Mouse (Mus musculus) liver, embryonic 13.5 days (tissue): Measurements from ENCODE around the gene Glrb. TPM values are rescaled to one million over a fixed set of nuclear protein-coding genes. Genes with fewer than 3 reads are reported as not detected.

Experiments
- ATAC-seq: fragments of 200-750 bp; cut with Nextera tagmentation; 2 replicates; pipeline ENCODE4 v1.8.0; 2017; ENCODE audit warnings: low read depth, mild to moderate bottlenecking, moderate number of reproducible peaks, moderate library complexity
- DNase-seq: peaks from one replicate; pipeline ENCODE4 v3.0.0; 2022
- H3K27ac ChIP-seq: fragments of 300-500 bp; sonication (generic); 2 replicates; pipeline ENCODE4 v1.5.1; 2015; ENCODE audit warnings: moderate library complexity, mild to moderate bottlenecking, inconsistent platforms
- H3K27me3 ChIP-seq: fragments of 300-500 bp; sonication (generic); 2 replicates; pipeline ENCODE4 v1.6.1; 2015; ENCODE audit warnings: mild to moderate bottlenecking, inconsistent platforms
- H3K36me3 ChIP-seq: fragments of 300-500 bp; sonication (generic); 2 replicates; pipeline ENCODE4 v1.6.1; 2015; ENCODE audit warnings: mild to moderate bottlenecking, inconsistent platforms
- H3K4me1 ChIP-seq: fragments of 300-500 bp; sonication (generic); replicated peaks from 2 replicates; pipeline ENCODE4 v1.6.1; 2015; ENCODE audit warnings: inconsistent platforms
- H3K4me2 ChIP-seq: fragments of 300-500 bp; sonication (generic); 2 replicates; pipeline ENCODE4 v1.6.1; 2015; ENCODE audit warnings: inconsistent platforms, mild to moderate bottlenecking, moderate library complexity
- H3K4me3 ChIP-seq: fragments of 300-500 bp; sonication (generic); replicated peaks from 2 replicates; pipeline ENCODE4 v1.5.1; 2015; ENCODE audit warnings: mild to moderate bottlenecking, inconsistent platforms
- H3K9ac ChIP-seq: fragments of 300-500 bp; sonication (generic); 2 replicates; pipeline ENCODE4 v1.6.1; 2015; ENCODE audit warnings: mild to moderate bottlenecking, inconsistent platforms
- H3K9me3 ChIP-seq: fragments of 300-500 bp; sonication (generic); replicated peaks from 2 replicates; pipeline ENCODE4 v1.6.1; 2016; ENCODE audit warnings: inconsistent platforms
- WGBS: fragments of 180-500 bp; shearing (Covaris S2); methylation state at CpG from one replicate; pipeline ENCODE4 v1.1.7; 2015; ENCODE audit not compliant: insufficient replicate concordance; 5-methylcytosine and 5-hydroxymethylcytosine counted together
- polyA plus RNA-seq: library from polyadenylated mRNA; unstranded; fragments of >200 nt; fragmentation: Nextera tagmentation; extraction: Ambion mirVana; gene quantifications from 2 replicates; pipeline ENCODE4 v1.2.1, GENCODE M21; 2015

Glrb gene
- polyA plus RNA-seq, 1 experiment from 2014 or later: 0.31 TPM

DNA sequence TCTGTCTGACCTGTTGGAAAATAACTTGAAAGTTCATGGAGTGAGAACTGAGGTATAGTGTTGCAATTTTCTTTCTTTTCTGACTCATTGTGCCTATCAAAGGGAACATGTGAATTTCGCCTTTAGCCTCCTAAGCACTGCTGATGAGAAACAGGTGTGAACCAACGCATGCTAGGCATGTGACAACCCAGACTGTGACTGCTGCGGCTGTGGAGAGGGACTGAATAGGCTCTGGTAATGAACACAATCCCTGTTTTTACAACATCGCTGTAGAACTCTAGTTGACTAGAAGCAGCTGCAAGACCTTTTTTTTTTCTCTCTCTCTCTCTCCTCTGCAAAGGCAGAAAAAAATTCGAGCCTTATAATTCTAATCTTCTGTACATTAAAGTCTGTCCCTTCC lies 34.9 kb downstream of the Glrb start:
- ATAC-seq: no peak
- H3K9me3 ChIP-seq: no peaks in the 10 kb centered on the region
- WGBS: 49% methylated on average over 5 of the region's 5 CpGs
- H3K27me3 ChIP-seq: no peaks in the 10 kb centered on the region
- no peak overlapping the region for H3K4me3 ChIP-seq
- H3K4me2 ChIP-seq: no peak overlapping the region
- no peak overlapping the region for H3K9ac ChIP-seq
- H3K27ac ChIP-seq: no peak overlapping the region
- H3K36me3 ChIP-seq: no peaks in the 10 kb centered on the region
- no peak for DNase-seq
- no peaks in the 10 kb centered on the region for H3K4me1 ChIP-seq

DNA sequence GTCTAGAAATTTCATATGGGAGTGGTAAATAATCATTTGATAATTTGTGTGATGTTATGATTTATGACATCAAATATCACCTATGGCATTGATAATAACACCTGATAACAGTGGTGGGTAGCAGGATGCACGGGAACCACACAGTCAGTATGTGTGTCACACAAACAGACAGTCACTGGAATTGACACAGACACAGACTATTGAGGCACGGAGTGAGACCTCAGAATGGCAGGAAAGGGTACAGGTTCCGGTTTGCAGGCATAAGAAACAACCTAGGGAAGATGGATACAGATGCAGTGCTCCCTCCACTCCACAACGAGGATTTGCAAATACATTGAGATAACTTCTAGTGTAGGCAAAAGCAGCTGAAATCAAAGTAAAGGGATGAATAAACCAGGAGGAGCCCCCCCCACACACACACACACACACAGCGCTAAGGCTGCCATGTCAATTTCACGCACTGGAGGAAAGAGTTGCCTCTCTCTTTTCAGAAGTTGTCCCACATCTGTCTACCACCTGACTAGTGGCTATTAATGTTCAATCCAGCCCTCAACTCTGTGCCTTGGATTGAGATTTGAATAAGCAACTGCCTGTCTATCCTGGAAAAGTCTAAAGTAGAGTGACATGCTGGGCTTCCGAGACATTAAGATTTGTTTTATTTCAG lies 38.6 kb downstream of the Glrb start:
- DNase-seq (no peak), ATAC-seq (no peak)
- H3K36me3 ChIP-seq: no peaks in the 10 kb centered on the region
- H3K9ac ChIP-seq: no peak overlapping the region
- H3K27me3 ChIP-seq: no peaks in the 10 kb centered on the region
- H3K4me2 ChIP-seq: no peak overlapping the region
- no peaks in the 10 kb centered on the region for H3K4me1 ChIP-seq
- no peaks in the 10 kb centered on the region for H3K9me3 ChIP-seq
- H3K4me3 ChIP-seq: no peak overlapping the region
- 72% methylated on average over 7 of the region's 7 CpGs for WGBS
- no peak overlapping the region for H3K27ac ChIP-seq

DNA sequence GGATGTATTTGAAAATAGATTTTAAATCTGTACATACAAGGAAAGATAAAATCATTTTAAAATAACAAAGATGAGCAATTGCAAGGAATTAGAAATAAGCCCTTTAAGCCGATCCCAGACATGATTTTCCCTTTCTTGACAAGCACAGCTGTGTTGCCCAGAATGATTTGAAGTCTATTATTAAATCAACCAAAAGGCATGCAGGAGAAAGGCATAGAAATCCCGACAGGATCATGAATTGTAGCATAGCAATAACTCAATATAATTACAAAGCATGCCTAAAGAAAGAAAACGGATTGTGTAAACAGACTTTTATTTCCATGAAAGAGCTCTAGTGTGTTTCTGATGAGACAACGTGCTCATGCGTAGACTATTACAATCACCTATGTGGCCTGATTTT lies 39.4 kb downstream of the Glrb start:
- Histone ChIP-seq H3K36me3 (no peaks in the 10 kb centered on the region), H3K4me1 (no peaks in the 10 kb centered on the region), H3K27me3 (no peaks in the 10 kb centered on the region), H3K9ac (no peak overlapping the region), H3K27ac (no peak overlapping the region), H3K4me3 (no peak overlapping the region), H3K4me2 (no peak overlapping the region), H3K9me3 (no peaks in the 10 kb centered on the region)
- ATAC-seq: no peak
- DNase-seq: no peak
- WGBS: 66% methylated on average over 5 of the region's 5 CpGs

DNA sequence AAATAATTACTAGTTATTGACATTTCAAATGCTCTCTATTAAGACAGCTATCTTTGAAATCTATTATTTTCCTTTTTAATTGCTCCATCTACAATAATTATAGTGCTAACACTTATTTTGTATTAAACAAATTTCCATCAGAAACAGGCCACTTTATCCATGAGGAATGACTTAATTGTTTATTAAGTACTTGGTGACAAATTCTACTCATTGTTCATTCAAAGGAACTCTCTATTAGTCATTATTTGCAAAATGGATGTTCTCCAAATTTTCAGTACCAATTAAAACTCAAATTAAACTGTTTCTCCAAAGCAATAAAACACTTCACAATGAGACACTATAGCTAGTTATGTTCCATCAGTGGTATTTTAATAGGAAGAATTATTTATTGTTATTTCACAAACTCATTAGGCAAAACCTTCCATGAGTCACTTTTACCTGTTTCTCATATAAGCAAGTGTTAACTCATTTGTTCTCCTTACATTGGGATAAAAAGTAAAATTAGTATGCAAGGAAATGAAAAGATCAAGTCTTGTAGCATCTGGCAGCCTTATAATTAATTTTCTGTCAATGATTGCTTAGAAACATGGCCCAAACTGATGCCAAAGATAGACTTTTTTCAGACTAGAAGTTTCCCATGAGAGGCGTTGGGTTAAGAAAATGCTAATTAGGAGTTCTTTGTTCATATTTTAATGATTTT lies 41.8 kb downstream of the Glrb start:
- no peak overlapping the region for H3K9ac ChIP-seq
- no peak overlapping the region for H3K4me2 ChIP-seq
- H3K9me3 ChIP-seq: no peaks in the 10 kb centered on the region
- no peaks in the 10 kb centered on the region for H3K36me3 ChIP-seq
- no peaks in the 10 kb centered on the region for H3K27me3 ChIP-seq
- H3K4me1 ChIP-seq: no peaks in the 10 kb centered on the region
- ATAC-seq (no peak), DNase-seq (no peak)
- no peak overlapping the region for H3K27ac ChIP-seq
- WGBS: 81% methylated on average over 1 of the region's 1 CpGs
- H3K4me3 ChIP-seq: no peak overlapping the region

DNA sequence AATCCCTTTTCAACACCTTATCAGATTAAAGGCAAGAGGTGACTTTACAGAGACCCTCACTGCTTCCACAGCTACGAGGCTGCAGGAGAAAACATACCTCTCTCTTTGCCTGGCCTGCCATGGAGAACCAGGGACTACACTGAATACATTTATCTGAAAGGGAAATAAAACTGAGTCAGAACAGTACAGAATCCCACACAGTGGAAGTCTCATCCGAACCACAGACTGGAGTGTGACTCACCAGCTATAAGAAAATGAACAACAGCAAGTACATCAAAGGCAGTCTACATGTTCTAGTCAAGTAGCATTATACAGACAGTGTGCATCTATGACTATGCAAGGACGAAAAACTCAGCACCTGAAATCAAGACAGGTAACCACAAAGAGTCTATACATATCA lies 46.1 kb downstream of the Glrb start:
- DNase-seq: no peak
- no peak for ATAC-seq
- H3K4me3 ChIP-seq: no peak overlapping the region
- H3K4me1 ChIP-seq: no peaks in the 10 kb centered on the region
- no peak overlapping the region for H3K9ac ChIP-seq
- H3K36me3 ChIP-seq: no peaks in the 10 kb centered on the region
- no peak overlapping the region for H3K4me2 ChIP-seq
- H3K9me3 ChIP-seq: no peaks in the 10 kb centered on the region
- no peak overlapping the region for H3K27ac ChIP-seq
- H3K27me3 ChIP-seq: no peaks in the 10 kb centered on the region
- WGBS: 52% methylated on average over 3 of the region's 3 CpGs

DNA sequence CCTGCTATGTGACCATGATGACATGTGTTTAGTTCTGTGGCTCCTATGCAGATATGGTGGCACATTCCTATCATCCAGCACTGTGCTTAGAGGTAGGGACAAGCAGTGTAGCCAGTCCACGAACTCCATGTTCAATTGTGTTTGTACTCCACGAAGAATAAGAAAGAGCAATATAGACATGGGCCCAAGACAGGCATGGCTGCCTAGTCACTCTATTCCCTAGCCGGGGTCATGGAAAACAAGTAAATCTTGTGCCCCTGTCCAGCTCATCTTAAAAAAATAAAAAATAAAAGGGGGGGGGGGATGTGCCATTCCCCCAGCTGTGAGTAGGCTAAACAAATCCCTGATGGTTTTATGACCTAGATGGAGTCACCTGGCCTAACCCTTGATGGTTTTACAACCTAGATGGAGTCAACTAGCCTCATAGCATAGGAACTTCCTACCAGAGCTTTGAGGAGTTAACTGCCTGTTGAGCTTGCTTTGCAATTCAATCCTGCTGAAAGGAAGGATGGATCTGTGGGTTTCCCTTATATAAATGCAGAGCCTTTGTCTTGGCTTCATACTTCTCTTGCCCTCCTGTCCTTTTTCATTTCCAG lies 60.5 kb downstream of the Glrb start:
- Histone ChIP-seq H3K27me3 (no peaks in the 10 kb centered on the region), H3K27ac (no peak overlapping the region), H3K9me3 (no peaks in the 10 kb centered on the region), H3K4me2 (no peak overlapping the region), H3K36me3 (no peaks in the 10 kb centered on the region), H3K9ac (no peak overlapping the region), H3K4me3 (no peak overlapping the region), H3K4me1 (no peaks in the 10 kb centered on the region)
- ATAC-seq: no peak
- WGBS: 60% methylated on average over 3 of the region's 3 CpGs
- DNase-seq: no peak

DNA sequence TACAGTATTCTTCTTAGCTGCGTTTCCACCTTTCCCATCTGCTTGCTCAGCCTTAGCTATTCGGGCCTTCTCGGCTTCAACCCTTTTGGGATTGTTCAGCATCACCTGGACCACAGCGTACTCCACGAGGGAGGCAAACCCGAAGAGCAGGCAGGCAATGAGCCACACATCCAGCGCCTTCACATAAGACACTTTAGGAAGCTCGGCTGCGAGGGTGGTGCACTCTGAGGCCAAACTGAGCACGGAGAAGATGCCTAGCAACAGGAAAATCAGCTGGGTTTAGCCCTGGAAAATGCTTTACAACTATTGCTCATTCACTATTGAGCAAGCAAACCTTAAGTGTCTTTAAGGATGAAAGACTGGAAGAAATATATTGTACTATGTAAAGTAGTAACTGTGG lies 62.5 kb downstream of the Glrb start:
- ATAC-seq (no peak), DNase-seq (no peak)
- Histone ChIP-seq H3K4me2 (no peak overlapping the region), H3K36me3 (no peaks in the 10 kb centered on the region), H3K27ac (no peak overlapping the region), H3K9ac (no peak overlapping the region), H3K4me3 (no peak overlapping the region), H3K4me1 (no peaks in the 10 kb centered on the region), H3K9me3 (no peaks in the 10 kb centered on the region), H3K27me3 (no peaks in the 10 kb centered on the region)
- WGBS: 70% methylated on average over 10 of the region's 10 CpGs

DNA sequence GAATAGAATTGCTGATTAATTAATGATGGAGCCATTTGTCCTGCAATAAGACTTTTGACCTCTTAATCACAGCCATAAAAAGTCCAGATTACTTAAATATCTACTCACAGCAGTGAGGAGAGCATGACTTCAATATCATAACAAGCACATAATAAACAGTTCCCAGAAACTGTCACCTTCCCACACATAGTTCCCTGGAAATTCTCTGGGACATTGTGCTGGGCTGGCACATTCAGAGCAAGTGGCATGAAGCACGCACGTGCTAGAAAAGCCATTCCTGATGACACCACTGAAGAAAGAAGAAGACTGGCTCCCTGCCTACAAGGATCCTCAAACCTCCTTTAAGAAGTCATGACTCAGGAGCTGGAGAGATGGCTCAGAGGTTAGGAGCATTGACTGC lies 67.8 kb downstream of the Glrb start:
- H3K36me3 ChIP-seq: no peaks in the 10 kb centered on the region
- H3K27me3 ChIP-seq: no peaks in the 10 kb centered on the region
- H3K4me3 ChIP-seq: no peak overlapping the region
- no peaks in the 10 kb centered on the region for H3K4me1 ChIP-seq
- H3K27ac ChIP-seq: no peak overlapping the region
- WGBS: 72% methylated on average over 2 of the region's 2 CpGs
- ATAC-seq (no peak), DNase-seq (no peak)
- H3K4me2 ChIP-seq: no peak overlapping the region
- no peak overlapping the region for H3K9ac ChIP-seq
- no peaks in the 10 kb centered on the region for H3K9me3 ChIP-seq

DNA sequence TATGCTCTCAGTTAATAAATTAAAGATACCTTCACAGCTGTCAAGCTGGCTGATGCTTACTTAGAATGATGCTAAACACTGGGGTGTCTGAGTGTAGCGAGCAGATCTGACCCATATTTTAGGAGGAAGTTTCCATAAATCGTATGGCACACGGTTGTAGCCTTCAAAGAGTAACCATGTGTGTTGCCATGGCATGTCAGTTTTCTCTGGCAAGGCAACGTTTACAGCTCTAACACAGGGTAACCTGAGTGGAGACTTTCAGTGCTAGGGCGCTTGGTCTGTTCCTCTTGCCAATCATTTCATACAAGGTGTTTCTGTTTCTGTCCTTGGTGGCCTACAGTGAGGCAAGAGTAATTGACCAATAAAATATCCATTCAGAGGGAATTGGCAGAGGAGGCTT lies 73.6 kb downstream of the Glrb start:
- Histone ChIP-seq H3K27me3 (no peaks in the 10 kb centered on the region), H3K4me2 (no peak overlapping the region), H3K9me3 (no peaks in the 10 kb centered on the region), H3K4me1 (no peaks in the 10 kb centered on the region), H3K27ac (no peak overlapping the region), H3K36me3 (no peaks in the 10 kb centered on the region), H3K4me3 (no peak overlapping the region), H3K9ac (no peak overlapping the region)
- ATAC-seq (no peak), DNase-seq (no peak)
- WGBS: 57% methylated on average over 5 of the region's 5 CpGs

DNA sequence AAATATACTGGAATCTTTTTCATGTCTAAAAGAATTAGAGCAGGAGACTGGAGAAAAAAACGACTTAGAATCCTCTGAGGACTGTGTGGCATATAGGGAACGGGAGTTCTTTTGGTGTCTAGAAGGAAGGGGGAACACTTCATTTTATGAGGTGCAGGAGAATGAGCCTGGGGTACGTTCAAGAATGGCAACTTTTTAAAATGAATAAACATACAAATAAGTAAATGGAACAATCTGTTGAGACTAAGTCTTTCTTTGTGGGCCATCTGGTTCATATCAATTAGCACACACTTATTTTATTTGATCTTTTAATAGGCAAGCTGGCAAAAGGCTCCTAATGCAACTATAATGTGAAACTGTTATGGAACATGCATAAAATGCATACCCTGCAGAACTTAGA lies 75.9 kb downstream of the Glrb start:
- no peak for ATAC-seq
- DNase-seq: no peak
- Histone ChIP-seq H3K4me1 (no peaks in the 10 kb centered on the region), H3K27ac (no peak overlapping the region), H3K4me2 (no peak overlapping the region), H3K27me3 (no peaks in the 10 kb centered on the region), H3K9me3 (no peaks in the 10 kb centered on the region), H3K36me3 (no peaks in the 10 kb centered on the region), H3K9ac (no peak overlapping the region), H3K4me3 (no peak overlapping the region)
- 52% methylated on average over 3 of the region's 3 CpGs for WGBS

DNA sequence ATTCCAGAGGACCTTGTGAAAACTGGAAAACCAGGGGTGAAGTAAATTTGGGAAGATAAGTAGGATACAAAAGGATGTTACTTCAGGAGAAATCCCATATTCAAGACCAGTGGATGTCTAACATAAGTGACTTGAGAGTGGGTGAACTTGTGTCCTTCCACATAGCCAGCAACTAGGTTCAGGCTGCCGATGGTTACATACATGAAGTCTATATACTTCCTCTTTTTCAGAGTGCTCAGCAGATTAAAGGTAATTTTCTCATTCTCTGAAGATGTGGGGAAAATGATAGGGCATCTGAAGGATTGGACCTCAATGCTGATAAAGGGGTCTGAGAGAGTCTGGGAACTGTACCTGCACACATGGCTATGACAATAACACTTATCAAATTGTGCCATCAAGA lies 89.5 kb downstream of the Glrb start:
- no peak overlapping the region for H3K4me2 ChIP-seq
- 62% methylated on average over 1 of the region's 1 CpGs for WGBS
- H3K9ac ChIP-seq: no peak overlapping the region
- no peak overlapping the region for H3K4me3 ChIP-seq
- no peaks in the 10 kb centered on the region for H3K9me3 ChIP-seq
- no peaks in the 10 kb centered on the region for H3K4me1 ChIP-seq
- H3K27ac ChIP-seq: no peak overlapping the region
- H3K36me3 ChIP-seq: no peaks in the 10 kb centered on the region
- ATAC-seq: no peak
- no peak for DNase-seq
- H3K27me3 ChIP-seq: no peaks in the 10 kb centered on the region

DNA sequence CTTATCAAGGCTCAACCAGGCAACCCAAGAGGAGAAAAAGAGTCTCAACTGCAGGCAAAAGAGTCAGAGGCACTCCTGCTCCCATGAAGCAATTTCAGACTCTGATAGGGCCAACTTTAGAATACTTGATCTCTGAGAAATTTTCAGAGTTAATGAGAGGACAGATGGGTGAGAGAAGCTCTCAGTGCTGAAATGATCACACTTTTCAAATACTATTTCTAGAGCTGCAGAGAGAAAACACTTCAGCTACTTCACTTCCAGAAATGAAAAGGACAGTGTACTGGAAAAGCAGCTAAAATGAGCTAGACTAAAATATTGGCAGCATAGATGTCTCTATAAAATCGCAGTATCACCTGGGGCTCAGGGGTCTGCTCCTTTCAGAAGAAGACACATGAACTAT lies 94.8 kb downstream of the Glrb start:
- H3K4me2 ChIP-seq: no peak overlapping the region
- no peaks in the 10 kb centered on the region for H3K36me3 ChIP-seq
- WGBS: 57% methylated on average over 1 of the region's 1 CpGs
- no peaks in the 10 kb centered on the region for H3K9me3 ChIP-seq
- no peak overlapping the region for H3K27ac ChIP-seq
- H3K4me1 ChIP-seq: no peaks in the 10 kb centered on the region
- ATAC-seq: no peak
- no peak overlapping the region for H3K4me3 ChIP-seq
- no peak overlapping the region for H3K9ac ChIP-seq
- DNase-seq: no peak
- H3K27me3 ChIP-seq: no peaks in the 10 kb centered on the region
